Mouse (Mus musculus) ES-E14 (cell line): ENCODE data around the gene E130114P18Rik. TPM values are rescaled to one million over a fixed set of nuclear protein-coding genes. Genes with fewer than 3 reads are reported as not detected.

Experiments
- DNase-seq: peaks from one replicate; pipeline ENCODE4 v3.0.0-alpha.2; 2013; ENCODE audit warnings: low read depth, low spot score
- H3K27ac ChIP-seq: 2 replicates; pipeline ENCODE4 v1.5.1; 2012; ENCODE audit warnings: low read depth, mild to moderate bottlenecking, low read length, moderate library complexity, mixed read lengths; ENCODE audit not compliant: poor library complexity, insufficient read depth, severe bottlenecking
- H3K36me3 ChIP-seq: 2 replicates; pipeline ENCODE4 v1.6.1; 2012; ENCODE audit warnings: mild to moderate bottlenecking, low read length, moderate library complexity, mixed read lengths; ENCODE audit not compliant: control insufficient read depth, poor library complexity, insufficient read depth, severe bottlenecking
- H3K4me1 ChIP-seq, 2 experiments: fragments of 150-350 bp in 1 of 2; sonication (generic) in 1 of 2; 2 replicates each; pipeline ENCODE4 v1.6.1; 2012; ENCODE audit warnings: low read length in 2 of 2, mild to moderate bottlenecking in 1 of 2, mixed read lengths in 1 of 2; ENCODE audit not compliant: control insufficient read depth in 2 of 2, insufficient read depth in 2 of 2, poor library complexity in 1 of 2
- H3K4me3 ChIP-seq, 2 experiments: fragments of 150-350 bp in 1 of 2; sonication (generic) in 1 of 2; 2 replicates each; pipeline ENCODE4 v1.5.1; 2012; ENCODE audit warnings: low read length in 2 of 2, low read depth in 1 of 2, mild to moderate bottlenecking in 1 of 2, mixed read lengths in 1 of 2; ENCODE audit not compliant: insufficient read depth in 1 of 2, poor library complexity in 1 of 2, severe bottlenecking in 1 of 2
- H3K9ac ChIP-seq: 2 replicates; pipeline ENCODE4 v1.6.1; 2012; ENCODE audit warnings: low read depth, mild to moderate bottlenecking, low read length, mixed read lengths; ENCODE audit not compliant: poor library complexity, insufficient read depth, severe bottlenecking
- H3K9me3 ChIP-seq: fragments of 150-350 bp; sonication (generic); 2 replicates; pipeline ENCODE4 v1.6.1; 2012; ENCODE audit warnings: low read depth, mild to moderate bottlenecking, low read length; ENCODE audit not compliant: control insufficient read depth, insufficient read depth
- CHD2 ChIP-seq: IDR thresholded peaks from 2 replicates; pipeline ENCODE4 v1.6.1; 2014; ENCODE audit warnings: mild to moderate bottlenecking, low read depth, low read length, inconsistent platforms
- HCFC1 ChIP-seq: IDR thresholded peaks from 2 replicates; pipeline ENCODE4 v1.6.1; 2012; ENCODE audit warnings: low read length, inconsistent platforms, borderline replicate concordance; ENCODE audit not compliant: insufficient read depth
- MAFK ChIP-seq: IDR thresholded peaks from 2 replicates; pipeline ENCODE4 v1.6.1; 2014; ENCODE audit warnings: mild to moderate bottlenecking, low read depth, low read length, inconsistent platforms; ENCODE audit not compliant: insufficient read depth
- ZC3H11A ChIP-seq: IDR thresholded peaks from 2 replicates; pipeline ENCODE4 v1.6.1; 2012; ENCODE audit warnings: low read depth, mild to moderate bottlenecking, inconsistent platforms, low read length, borderline replicate concordance
- ZNF384 ChIP-seq: IDR thresholded peaks from 2 replicates; pipeline ENCODE4 v1.6.1; 2012; ENCODE audit warnings: low read depth, low read length, inconsistent platforms
- in situ Hi-C, 2 experiments: fragments of 600-800 bp; cut with MboI; formaldehyde crosslinking; loops; one replicate each; pipeline ENCODE4 v1.15.1; 2025; ENCODE audit warnings: low sequenced_read_pairs in 2 of 2, inconsistent platforms in 1 of 2; ENCODE audit not compliant: unreplicated experiment in 2 of 2
- total RNA-seq: library from RNA; depleted of rRNA; stranded (reverse); fragments of 300-350 nt; gene quantifications from 2 replicates; pipeline ENCODE4 v1.2.3, GENCODE M21; 2012; rRNA removed

E130114P18Rik gene
- total RNA-seq: not detected in 2 replicates

GRCm38 (mm10) chr4:97777706-97778176 lies at the start of gene E130114P18Rik:
TSS of gene E130114P18Rik (minus strand) at chr4:97778078.
- no peak within 1 kb of the TSS for H3K27ac ChIP-seq
- peak within 1 kb of the TSS; percentile 64 to 69 for H3K4me3 ChIP-seq
- in situ Hi-C loops: no loop called here
- H3K36me3 ChIP-seq: no peaks in the 10 kb centered on the region
- peak within 1 kb of the TSS; percentile 38 for H3K9ac ChIP-seq
- TF ChIP-seq ZNF384 (no peak), MAFK (no peak), ZC3H11A (no peak)
- 0 out of 4 replicates have a peak, but pooled peaks cover 0 to 1% of the 10 kb centered on the region in 2 experiments for H3K4me1 ChIP-seq
- DNase-seq: no peak
- no peaks in the 10 kb centered on the region for H3K9me3 ChIP-seq

- TF ChIP-seq ZC3H11A (no peak), CHD2 (no peak), HCFC1 (no peak), ZNF384 (no peak), MAFK (no peak)
- H3K4me3 ChIP-seq: no peak overlapping the region
- no peaks in the 10 kb centered on the region for H3K4me1 ChIP-seq
- no peak overlapping the region for H3K9ac ChIP-seq
- no peak for DNase-seq
- in situ Hi-C loops: no loop called here
- no peaks in the 10 kb centered on the region for H3K9me3 ChIP-seq
- no peak overlapping the region for H3K27ac ChIP-seq
- H3K36me3 ChIP-seq: no peaks in the 10 kb centered on the region
Observed at GRCm38 (mm10) chr4:97827115-97827514, 49.2 kb upstream of the E130114P18Rik start.

GRCm38 (mm10) chr4:97825841-97826240 lies 48.0 kb upstream of the E130114P18Rik start:
- Histone ChIP-seq H3K9me3 (no peaks in the 10 kb centered on the region), H3K4me1 (no peaks in the 10 kb centered on the region), H3K27ac (no peak overlapping the region), H3K36me3 (no peaks in the 10 kb centered on the region), H3K9ac (no peak overlapping the region), H3K4me3 (no peak overlapping the region)
- no peak for DNase-seq
- in situ Hi-C loops: no loop called here
- TF ChIP-seq MAFK (no peak), CHD2 (no peak), HCFC1 (no peak), ZNF384 (no peak), ZC3H11A (no peak)

- TF ChIP-seq ZNF384: no peak
- no peak for TF ChIP-seq ZC3H11A
- Histone ChIP-seq H3K4me3 (no peak overlapping the region), H3K36me3 (no peaks in the 10 kb centered on the region), H3K9me3 (no peaks in the 10 kb centered on the region), H3K9ac (no peak overlapping the region), H3K27ac (no peak overlapping the region), H3K4me1 (no peaks in the 10 kb centered on the region)
- DNase-seq: no peak
- in situ Hi-C loops: no loop called here
Observed at GRCm38 (mm10) chr4:97825432-97825831, 47.6 kb upstream of the E130114P18Rik start.

- no peak for DNase-seq
- no peak overlapping the region for H3K9ac ChIP-seq
- no peaks in the 10 kb centered on the region for H3K36me3 ChIP-seq
- no peaks in the 10 kb centered on the region for H3K4me1 ChIP-seq
- TF ChIP-seq MAFK (no peak), ZNF384 (no peak), HCFC1 (no peak), CHD2 (no peak), ZC3H11A (no peak)
- in situ Hi-C loops: no loop called here
- H3K9me3 ChIP-seq: no peaks in the 10 kb centered on the region
- H3K4me3 ChIP-seq: no peak overlapping the region
- H3K27ac ChIP-seq: no peak overlapping the region
Observed at GRCm38 (mm10) chr4:97824451-97824850, 46.6 kb upstream of the E130114P18Rik start.
